Mouse (Mus musculus): ENCODE data around the gene Srrm2. TPM values are rescaled to one million over a fixed set of nuclear protein-coding genes. Genes with fewer than 3 reads are reported as not detected.
A peak's percentile ranks its signal among the peaks of the same experiment; 100 is the strongest.

Gene Srrm2
- total RNA-seq, 2 experiments from 2014 or later, result 555 to 572 TPM

DNA sequence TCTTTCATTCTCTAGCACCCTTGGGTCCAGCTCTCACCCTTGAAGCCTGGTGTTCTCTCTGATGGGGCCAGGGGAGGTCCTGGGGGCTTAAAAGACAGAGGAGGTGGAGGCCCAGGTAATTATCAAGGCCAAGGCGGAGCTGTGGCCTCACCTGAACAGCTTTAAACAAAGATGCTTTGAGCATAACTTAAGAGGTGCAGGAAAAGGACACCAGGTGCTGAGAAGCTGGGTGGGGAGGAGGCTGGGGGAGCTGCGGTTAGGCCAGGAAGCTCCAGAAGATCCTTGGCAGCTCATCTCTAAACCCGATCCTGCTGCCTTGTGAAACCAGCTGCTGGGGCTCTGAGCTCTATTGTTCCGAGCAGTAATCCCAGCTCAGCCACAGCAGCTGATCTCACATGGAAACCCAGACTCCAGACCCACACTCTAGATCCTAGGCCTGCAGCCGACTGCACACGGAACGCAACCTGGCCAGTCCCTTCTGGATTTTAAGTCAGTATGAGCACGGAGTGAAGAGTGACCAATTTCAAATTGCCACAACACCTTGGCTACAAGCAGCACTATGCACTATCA, 45.8 kb downstream of the Srrm2 start, which contains the start of gene Prss33:
TSS of gene Prss33 (minus strand) at position 51 of the 570 bp plus-strand sequence.
- intact Hi-C loops (cut with DNase I), result no loop called here
- no peak for DNase-seq (ENCODE audit: extremely low spot score in 1 of 2, low spot score in 2 of 2)

DNA sequence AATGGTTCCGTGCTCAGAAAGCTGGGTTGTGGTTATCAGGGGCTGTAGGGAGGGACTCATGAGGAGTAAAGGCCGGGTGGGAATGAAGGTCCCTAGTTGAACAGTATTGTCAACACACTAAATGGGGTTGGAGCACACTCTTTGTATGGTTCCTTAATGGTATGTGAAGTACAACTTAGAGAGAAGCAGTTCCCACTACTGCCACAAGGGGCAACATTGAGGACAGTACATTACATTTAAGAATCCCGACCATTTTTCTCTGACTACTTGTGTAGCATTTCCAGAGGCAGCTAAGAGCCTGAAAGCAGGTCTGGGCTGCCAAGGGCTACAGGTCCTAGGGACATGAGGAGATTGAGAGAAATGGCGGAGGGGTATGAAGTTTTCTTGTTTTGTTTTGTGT, 50.8 kb downstream of the Srrm2 start:
- DNase-seq (ENCODE audit: extremely low spot score in 1 of 2, low spot score in 2 of 2), result peak; percentile 55 to 61
- intact Hi-C loops (cut with DNase I), result no loop called here

DNA sequence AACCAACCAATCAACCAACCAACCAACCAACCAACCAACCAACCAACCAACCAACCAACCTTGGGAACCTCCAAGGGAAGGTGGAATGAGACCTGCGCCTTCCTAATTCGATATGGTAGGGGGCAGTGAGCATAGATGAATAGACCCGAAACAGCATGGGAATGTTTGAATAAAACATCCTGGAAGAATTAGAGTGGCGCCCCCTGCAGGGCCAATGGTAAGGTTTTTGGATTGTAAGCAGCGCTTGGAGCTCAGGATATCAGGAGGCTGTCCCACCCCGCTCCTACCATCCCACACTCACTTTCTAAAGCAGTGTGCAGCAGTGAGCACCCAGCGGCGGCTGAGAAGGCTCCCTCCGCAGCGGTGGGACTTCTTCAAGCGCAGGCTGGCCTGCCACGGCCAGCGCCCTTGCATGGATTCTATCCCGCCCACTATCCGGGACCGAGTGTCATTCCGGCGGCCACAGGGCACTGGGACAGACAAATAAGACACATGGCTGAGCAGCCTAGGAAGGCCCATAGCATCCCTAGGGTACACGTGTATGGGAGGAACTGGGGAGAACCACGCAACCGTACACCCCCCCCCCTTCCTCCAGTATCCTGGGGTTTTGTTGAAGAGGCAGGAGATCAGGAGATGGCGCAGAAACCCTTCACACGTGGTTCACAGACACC, 52.9 kb downstream of the Srrm2 start:
- no peak for DNase-seq (ENCODE audit: extremely low spot score in 1 of 2, low spot score in 2 of 2)
- intact Hi-C loops (cut with DNase I), result no loop called here

DNA sequence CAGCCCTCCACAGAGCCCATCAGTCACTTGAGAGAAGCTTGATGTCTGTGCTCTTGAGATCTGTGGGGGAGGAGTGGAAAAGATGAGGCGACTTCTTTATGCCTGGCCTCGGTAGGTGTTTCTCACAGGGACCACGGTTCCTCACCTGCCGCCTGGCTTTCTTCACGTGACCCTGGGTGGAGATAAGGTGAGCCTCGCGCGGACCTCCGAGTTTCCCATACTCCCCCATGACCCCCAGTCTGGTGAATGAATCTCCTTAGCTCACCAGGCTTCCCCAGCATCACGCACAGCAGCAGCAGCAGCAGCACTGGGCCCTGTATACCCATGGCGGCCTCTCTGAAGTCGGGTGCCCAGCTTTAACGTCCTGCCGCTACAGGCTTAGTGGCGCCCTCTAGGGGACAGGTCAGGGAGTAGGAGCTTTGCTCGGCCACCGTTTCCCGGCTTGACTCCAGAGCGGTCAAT, 53.5 kb downstream of the Srrm2 start, which contains the start of the genes Prss32 and Prss41:
TSS of gene Prss32 (plus strand) at position 44 of the 462 bp plus-strand sequence.
TSS of gene Prss41 (minus strand) at position 361 of the 462 bp plus-strand sequence.
- DNase-seq (ENCODE audit: extremely low spot score in 1 of 2, low spot score in 2 of 2), result peak in 1 of 2 experiments; percentile 67

DNA sequence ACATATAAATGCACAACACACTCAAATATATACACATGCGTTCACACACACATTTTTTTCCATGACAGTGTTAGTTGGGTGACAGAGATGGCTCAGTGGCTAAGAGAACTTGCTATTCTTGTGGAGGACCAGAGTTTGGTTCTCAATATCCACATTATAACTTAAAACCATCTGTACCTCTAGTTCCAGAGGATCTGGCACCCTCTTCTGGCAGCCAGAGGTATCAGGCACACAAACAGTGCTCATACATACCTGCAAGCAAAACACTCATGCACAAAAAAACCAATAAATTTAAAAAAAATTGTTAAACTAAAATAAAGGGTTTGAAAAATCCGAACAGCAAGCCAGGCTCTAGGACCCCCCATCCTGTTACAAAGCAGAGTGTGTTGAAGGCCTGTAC, 59.7 kb downstream of the Srrm2 start:
- intact Hi-C loops (cut with DNase I), result loop anchor here (5.0 kb wide), 1 partner anchor 112 kb away; no protein-coding TSS in a partner anchor
- DNase-seq (ENCODE audit: extremely low spot score in 1 of 2, low spot score in 2 of 2), result no peak

More for the DNA sequence above, 53.5 kb downstream of the Srrm2 start, which contains the start of the genes Prss32 and Prss41:
- intact Hi-C loops (cut with DNase I), result no loop called here

DNA sequence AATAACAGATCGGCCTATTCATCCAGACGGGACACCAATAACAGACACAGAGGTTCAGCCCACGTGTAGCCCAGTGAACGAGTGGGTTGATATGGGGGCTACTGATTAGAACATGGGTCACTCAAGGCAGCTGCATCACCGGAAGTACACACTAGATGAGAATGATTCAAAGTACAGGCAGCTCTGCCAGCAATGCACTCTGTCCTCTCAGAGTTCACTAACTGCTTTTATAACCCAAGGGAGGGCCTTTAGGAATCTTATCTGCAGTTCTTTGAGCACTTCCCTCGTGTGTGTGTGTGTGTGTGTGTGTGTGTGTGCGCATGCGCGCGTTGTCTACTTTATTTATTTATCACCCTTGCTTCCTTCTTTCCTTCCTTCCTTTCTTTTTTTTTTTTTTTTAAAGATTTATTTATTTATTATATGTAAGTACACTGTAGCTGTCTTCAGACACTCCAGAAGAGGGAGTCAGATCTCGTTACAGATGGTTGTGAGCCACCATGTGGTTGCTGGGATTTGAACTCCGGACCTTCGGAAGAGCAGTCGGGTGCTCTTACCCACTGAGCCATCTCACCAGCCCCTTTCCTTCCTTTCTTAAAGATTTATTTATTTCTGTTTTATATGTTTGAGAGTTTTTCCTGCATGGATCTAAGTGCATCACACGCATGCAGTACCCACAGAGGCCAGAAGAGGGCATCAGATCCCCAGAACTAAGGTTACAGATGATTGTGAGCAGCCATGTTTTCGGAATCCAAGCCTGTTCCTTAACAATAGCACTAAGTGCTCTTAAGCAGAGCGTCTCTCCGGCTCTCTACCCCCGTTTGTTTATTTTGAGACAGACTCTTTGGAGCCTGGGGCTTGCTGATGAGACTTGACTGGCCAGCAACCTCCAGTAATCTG, 60.8 kb downstream of the Srrm2 start:
- intact Hi-C loops (cut with DNase I), result loop anchor here (5.0 kb wide), 1 partner anchor 111 kb away; no protein-coding TSS in a partner anchor
- peak; percentile 45 to 68 for DNase-seq (ENCODE audit: extremely low spot score in 1 of 2, low spot score in 2 of 2)

DNA sequence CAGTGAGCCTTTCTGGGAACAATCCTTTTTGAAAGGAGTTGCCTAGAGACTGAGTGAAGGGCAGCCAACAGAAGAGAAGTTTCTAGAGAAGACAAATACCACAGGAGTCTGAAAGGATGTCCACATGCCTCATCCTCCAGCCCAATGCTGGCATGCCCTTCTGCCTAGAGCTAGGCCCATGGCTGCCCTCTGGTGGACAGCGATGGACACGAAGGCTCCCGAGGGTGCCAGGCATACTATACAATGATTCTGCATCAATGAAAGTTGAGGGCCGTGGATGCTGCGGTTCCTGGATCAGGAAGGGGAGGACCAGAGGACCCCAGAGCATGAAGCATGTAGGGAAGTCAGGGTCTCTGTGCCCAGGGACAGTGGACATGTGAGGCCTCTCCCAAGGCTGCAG, 63.0 kb downstream of the Srrm2 start:
- DNase-seq (ENCODE audit: extremely low spot score in 1 of 2, low spot score in 2 of 2), result peak in 1 of 2 experiments; percentile 67
- intact Hi-C loops (cut with DNase I), result loop anchor here (5.0 kb wide), 1 partner anchor 109 kb away; no protein-coding TSS in a partner anchor

DNA sequence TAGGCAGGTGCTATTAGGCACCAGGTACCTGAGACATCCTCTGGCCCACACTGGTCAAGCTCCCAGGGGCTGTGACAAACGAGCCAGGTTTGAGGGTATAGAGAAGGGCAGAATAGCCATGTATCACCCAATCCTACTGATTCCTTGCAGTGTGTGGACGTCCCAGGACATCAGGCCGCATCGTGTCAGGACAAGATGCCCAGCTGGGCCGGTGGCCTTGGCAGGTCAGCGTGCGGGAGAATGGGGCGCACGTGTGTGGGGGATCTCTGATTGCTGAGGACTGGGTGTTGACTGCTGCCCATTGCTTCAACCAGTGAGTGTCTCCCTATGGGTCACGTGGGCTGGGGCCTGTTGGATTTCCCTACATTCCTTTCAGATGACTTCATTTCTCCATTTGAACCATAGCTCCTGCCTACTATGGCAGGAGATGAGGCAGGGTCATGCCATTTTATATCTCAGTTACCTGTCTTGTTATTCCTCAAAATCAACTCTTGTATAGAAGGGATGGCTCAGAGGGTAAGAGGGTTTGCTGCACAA, 64.0 kb downstream of the Srrm2 start:
- intact Hi-C loops (cut with DNase I), result loop anchor here (5.0 kb wide), 1 partner anchor 108 kb away; no protein-coding TSS in a partner anchor
- DNase-seq (ENCODE audit: extremely low spot score in 1 of 2, low spot score in 2 of 2), result no peak

DNA sequence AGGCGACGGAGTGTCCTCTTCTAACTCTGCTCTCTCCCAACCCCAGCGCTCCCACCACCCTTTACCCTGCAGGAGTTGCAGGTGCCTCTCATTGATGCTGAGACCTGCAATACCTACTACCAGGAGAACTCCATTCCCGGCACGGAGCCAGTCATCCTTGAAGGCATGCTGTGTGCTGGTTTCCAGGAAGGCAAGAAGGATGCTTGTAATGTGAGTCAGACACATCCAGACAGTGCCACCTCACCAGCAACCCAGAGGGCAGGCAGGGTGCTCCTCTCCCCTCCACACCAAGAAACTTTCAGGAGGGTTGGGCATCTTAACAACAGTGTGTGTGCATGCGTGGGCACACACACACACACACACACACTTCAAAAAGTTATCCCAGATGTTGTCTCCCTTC, 66.9 kb downstream of the Srrm2 start:
- intact Hi-C loops (cut with DNase I), result no loop called here
- no peak for DNase-seq (ENCODE audit: extremely low spot score in 1 of 2, low spot score in 2 of 2)

DNA sequence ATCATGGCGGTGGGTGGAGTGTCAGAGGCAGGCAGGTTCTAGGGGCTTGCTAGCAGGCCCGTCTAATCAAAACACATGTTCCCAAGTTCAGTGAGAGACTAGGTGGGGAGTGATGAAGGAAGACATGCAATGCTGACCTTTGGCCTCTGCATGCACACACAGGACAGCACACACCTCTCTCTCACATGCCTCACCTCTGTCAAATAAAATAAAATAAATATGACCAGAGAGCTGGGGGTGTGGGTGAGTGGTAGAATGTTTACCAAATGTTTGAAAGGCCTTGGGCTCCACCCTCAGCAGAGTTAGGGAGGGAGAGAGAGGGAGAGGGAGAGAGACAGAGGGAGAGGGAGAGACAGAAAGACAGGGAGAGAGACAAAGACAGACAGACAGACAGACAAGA, 67.6 kb downstream of the Srrm2 start:
- no peak for DNase-seq (ENCODE audit: extremely low spot score in 1 of 2, low spot score in 2 of 2)
- intact Hi-C loops (cut with DNase I), result no loop called here

DNA sequence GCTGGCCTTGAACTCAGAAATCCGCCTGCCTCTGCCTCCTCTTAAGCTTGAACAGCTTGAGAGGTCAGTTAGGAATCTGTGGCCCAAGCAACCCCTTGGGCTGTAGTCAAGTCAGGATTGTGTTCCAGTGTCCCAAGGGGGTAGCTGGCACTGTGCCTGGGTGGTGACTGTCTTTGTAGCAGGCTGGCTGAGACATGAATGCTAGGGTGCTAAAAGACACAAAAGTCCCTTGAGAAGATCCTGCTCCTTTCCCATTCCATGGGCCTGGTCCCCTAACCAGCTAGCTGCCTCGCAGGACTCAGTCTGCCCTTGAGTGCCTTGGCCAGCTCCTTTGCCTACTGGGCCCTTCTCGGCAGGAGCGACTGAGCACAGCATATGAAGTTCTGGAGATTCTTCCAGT, 72.6 kb downstream of the Srrm2 start:
- no peak for DNase-seq (ENCODE audit: extremely low spot score in 1 of 2, low spot score in 2 of 2)
- intact Hi-C loops (cut with DNase I), result no loop called here

DNA sequence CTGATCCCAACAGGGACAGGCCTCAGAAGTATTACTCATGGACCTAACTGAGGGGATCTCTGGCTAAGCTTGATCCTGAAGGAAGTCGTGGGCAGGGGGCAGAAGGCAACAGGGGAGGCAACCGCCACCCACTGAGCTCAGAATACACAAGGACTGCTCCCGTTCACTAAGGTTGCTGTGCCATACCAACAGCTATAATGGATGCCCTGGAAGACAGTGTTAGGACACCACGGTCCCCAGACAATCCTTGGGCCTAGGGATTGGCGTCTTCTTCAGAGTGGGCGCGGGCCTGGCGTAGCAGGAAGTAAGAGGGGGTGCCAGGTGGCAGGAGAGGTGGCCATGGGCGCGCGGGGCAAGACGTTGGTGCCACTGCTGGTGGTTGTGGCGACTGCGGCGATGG, 77.4 kb downstream of the Srrm2 start, which contains the start of gene Prss21:
TSS of gene Prss21 (plus strand) at position 301 of the 400 bp plus-strand sequence.
- DNase-seq (ENCODE audit: extremely low spot score in 1 of 2, low spot score in 2 of 2), result no peak
- intact Hi-C loops (cut with DNase I), result no loop called here

DNA sequence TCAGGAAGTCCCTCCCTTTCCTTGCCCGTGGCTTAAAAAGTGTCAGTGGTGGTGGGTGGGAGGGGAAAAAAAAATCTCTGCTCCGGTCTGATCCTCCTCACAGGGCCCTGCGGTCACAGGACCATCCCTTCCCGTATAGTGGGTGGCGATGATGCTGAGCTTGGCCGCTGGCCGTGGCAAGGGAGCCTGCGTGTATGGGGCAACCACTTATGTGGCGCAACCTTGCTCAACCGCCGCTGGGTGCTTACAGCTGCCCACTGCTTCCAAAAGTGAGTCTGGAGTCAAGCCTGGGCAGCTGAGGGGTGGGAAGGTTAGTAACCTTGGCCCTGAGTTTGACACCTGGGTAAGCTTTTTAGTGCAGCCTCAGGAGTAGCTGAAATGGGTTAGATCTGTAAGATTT, 78.2 kb downstream of the Srrm2 start:
- intact Hi-C loops (cut with DNase I), result no loop called here
- no peak for DNase-seq (ENCODE audit: extremely low spot score in 1 of 2, low spot score in 2 of 2)

Small RNAs within 50 kb of the gene (microRNA-seq; reads per million reads assigned to microRNA genes)
- 2.3 reads per million for gene Mir5125

Other genes starting within 250 kb of the Srrm2 start
- 1 to 10 TPM; 6.6 to 6.7 TPM for gene Zfp213, start 226.3 kb upstream of the Srrm2 start, total RNA-seq (2021)
- gene Zfp13, start 191.0 kb upstream of the Srrm2 start, total RNA-seq (2021), result 10 to 100 TPM; 29.3 to 33.8 TPM
- gene Zscan10, start 189.7 kb upstream of the Srrm2 start, total RNA-seq (2021), result not detected
- gene Mmp25, start 145.3 kb upstream of the Srrm2 start, total RNA-seq (2021), result 1 to 10 TPM; 1.1 to 1.5 TPM
- not detected for gene Bicdl2, start 130.0 kb upstream of the Srrm2 start, total RNA-seq (2021)
- gene Hcfc1r1, start 116.9 kb upstream of the Srrm2 start, total RNA-seq (2021), result 100 to 1,000 TPM; 149 to 154 TPM
- gene Thoc6, start 116.7 kb upstream of the Srrm2 start, total RNA-seq (2021), result 1 to 10 TPM; 8.7 to 9.9 TPM
- gene Tnfrsf12a, start 113.1 kb upstream of the Srrm2 start, total RNA-seq (2021), result 1 to 10 TPM; 3.3 to 4.1 TPM
- gene Cldn6, start 111.3 kb upstream of the Srrm2 start, total RNA-seq (2021), result not detected
- gene Cldn9, start 106.5 kb upstream of the Srrm2 start, total RNA-seq (2021), result not detected
- gene 1520401A03Rik, start 67.7 kb upstream of the Srrm2 start, total RNA-seq (2021), result under 1 TPM; 0.11 to 0.61 TPM
- gene Pkmyt1, start 64.2 kb upstream of the Srrm2 start, total RNA-seq (2021), result 1 to 10 TPM; 6.5 to 7.2 TPM
- gene Paqr4, start 49.7 kb upstream of the Srrm2 start, total RNA-seq (2021), result 10 to 100 TPM; 55.8 to 57.7 TPM
- under 1 TPM in 1 of 2 experiments, not detected in 1; 0.36 TPM for gene Kremen2, start 44.7 kb upstream of the Srrm2 start, total RNA-seq (2021)
- 100 to 1,000 TPM; 125 to 133 TPM for gene Flywch1, start 18.9 kb upstream of the Srrm2 start, total RNA-seq (2021)
- 10 to 100 TPM; 26.9 to 32.1 TPM for gene Flywch2, start 4.5 kb upstream of the Srrm2 start, total RNA-seq (2021)
- 100 to 1,000 TPM; 389 to 390 TPM for gene Elob, start 38.6 kb downstream of the Srrm2 start, total RNA-seq (2021)
- not detected for gene Prss33, start 45.5 kb downstream of the Srrm2 start, total RNA-seq (2021)
- not detected for gene Prss32, start 53.3 kb downstream of the Srrm2 start, total RNA-seq (2021)
- 1 to 10 TPM; 1.9 to 2.8 TPM for gene Prss41, start 53.6 kb downstream of the Srrm2 start, total RNA-seq (2021)
- not detected for gene Prss21, start 77.5 kb downstream of the Srrm2 start, total RNA-seq (2021)
- gene Dcpp1, start 90.3 kb downstream of the Srrm2 start, total RNA-seq (2021), result not detected
- gene Dcpp2, start 90.3 kb downstream of the Srrm2 start, total RNA-seq (2021), result not detected
- gene Dcpp3, start 126.9 kb downstream of the Srrm2 start, total RNA-seq (2021), result not detected
- gene Sbp, start 151.1 kb downstream of the Srrm2 start, total RNA-seq (2021), result not detected
- not detected for gene Sbpl, start 164.7 kb downstream of the Srrm2 start, total RNA-seq (2021)
- under 1 TPM in 1 of 2 experiments, not detected in 1; 0.30 TPM for gene Prss30, start 190.0 kb downstream of the Srrm2 start, total RNA-seq (2021)
- gene Prss22, start 207.6 kb downstream of the Srrm2 start, total RNA-seq (2021), result under 1 TPM; 0.53 to 0.69 TPM
- not detected for gene Prss27, start 247.6 kb downstream of the Srrm2 start, total RNA-seq (2021)

Measured in left cerebral cortex, postnatal 10 days (tissue).